Mouse (Mus musculus) CH12.LX (cell line): Measurements from ENCODE around the gene Usp19. TPM values are rescaled to one million over a fixed set of nuclear protein-coding genes. Genes with fewer than 3 reads are reported as not detected.

Experiments used
- DNase-seq: peaks from one replicate; pipeline ENCODE4 v3.0.0-alpha.2; 2013; ENCODE audit errors: extremely low read depth
- H3K27ac ChIP-seq: 2 replicates; pipeline ENCODE4 v1.5.1; 2012; ENCODE audit warnings: low read depth, mild to moderate bottlenecking, control low read depth, moderate library complexity; ENCODE audit not compliant: insufficient read depth
- H3K27me3 ChIP-seq: replicated peaks from 2 replicates; pipeline ENCODE3; 2012; ENCODE audit warnings: inconsistent platforms
- H3K36me3 ChIP-seq, 2 experiments: replicated peaks in 1 of 2; 2 replicates each; pipeline versions ENCODE3 to v1.6.1; 2012; ENCODE audit warnings: inconsistent platforms in 1 of 2, low read length in 1 of 2, mild to moderate bottlenecking in 1 of 2, mixed read lengths in 1 of 2, moderate library complexity in 1 of 2; ENCODE audit not compliant: control insufficient read depth in 1 of 2, insufficient read depth in 1 of 2
- H3K4me1 ChIP-seq, 2 experiments: 2 replicates each; pipeline ENCODE4 v1.6.1; 2012; ENCODE audit warnings: inconsistent platforms in 1 of 2, moderate library complexity in 1 of 2; ENCODE audit not compliant: insufficient read depth in 2 of 2, control insufficient read depth in 1 of 2
- H3K4me2 ChIP-seq: 2 replicates; pipeline ENCODE4 v1.6.1; 2012; ENCODE audit warnings: low read depth, mild to moderate bottlenecking, control low read depth; ENCODE audit not compliant: poor library complexity, insufficient read depth, severe bottlenecking
- H3K4me3 ChIP-seq, 3 experiments: fragments of 150-350 bp in 1 of 3; sonication (generic) in 1 of 3; replicated peaks in 1 of 3; 2 replicates each; pipeline versions ENCODE3 to v1.5.1; 2011 to 2012; ENCODE audit warnings: low read depth in 2 of 3, low read length in 2 of 3, mild to moderate bottlenecking in 2 of 3, moderate library complexity in 2 of 3, control low read depth in 1 of 3, improper control_type of control experiment in 1 of 3, inconsistent platforms in 1 of 3, mixed read lengths in 1 of 3; ENCODE audit not compliant: poor library complexity in 1 of 3
- H3K79me2 ChIP-seq: replicated peaks from 2 replicates; pipeline ENCODE4 v1.6.1; 2012; ENCODE audit warnings: mild to moderate bottlenecking, moderate library complexity; ENCODE audit not compliant: control insufficient read depth, poor library complexity, insufficient read depth, severe bottlenecking; ENCODE audit errors: extremely low read depth
- H3K9ac ChIP-seq: 2 replicates; pipeline ENCODE4 v1.6.1; 2012; ENCODE audit warnings: low read depth, mild to moderate bottlenecking, control low read depth, moderate library complexity; ENCODE audit not compliant: insufficient read depth
- H3K9me3 ChIP-seq: replicated peaks from 2 replicates; pipeline ENCODE3; 2012; ENCODE audit warnings: low read length, inconsistent platforms, mixed read lengths
- BHLHE40 ChIP-seq: IDR thresholded peaks from 2 replicates; pipeline ENCODE4 v1.6.1; 2011; ENCODE audit warnings: mild to moderate bottlenecking, low read depth, low read length, improper control_type of control experiment
- CTCF ChIP-seq, 2 experiments: IDR thresholded peaks in 1 of 2; conservative IDR thresholded peaks in 1 of 2; 2 replicates each; pipeline ENCODE4 v1.5.1; 2011 to 2012; ENCODE audit warnings: low read depth in 2 of 2, low read length in 2 of 2, improper control_type of control experiment in 1 of 2, inconsistent platforms in 1 of 2, mild to moderate bottlenecking in 1 of 2, moderate library complexity in 1 of 2
- E2F4 ChIP-seq: IDR thresholded peaks from 2 replicates; pipeline ENCODE4 v1.6.1; 2011; ENCODE audit warnings: low read depth, low read length, improper control_type of control experiment; ENCODE audit not compliant: insufficient replicate concordance
- HCFC1 ChIP-seq: IDR thresholded peaks from 2 replicates; pipeline ENCODE4 v1.6.1; 2012; ENCODE audit warnings: low read depth, mild to moderate bottlenecking, inconsistent platforms, low read length, improper control_type of control experiment
- IRF4 ChIP-seq: IDR thresholded peaks from 2 replicates; pipeline ENCODE4 v1.6.1; 2014; ENCODE audit warnings: low read depth, mild to moderate bottlenecking, inconsistent platforms, low read length, improper control_type of control experiment
- JUND ChIP-seq: conservative IDR thresholded peaks from 2 replicates; pipeline ENCODE4 v1.6.1; 2011; ENCODE audit warnings: low read depth, low read length, improper control_type of control experiment
- MAX ChIP-seq: IDR thresholded peaks from 2 replicates; pipeline ENCODE4 v1.6.1; 2011; ENCODE audit warnings: low read length, improper control_type of control experiment
- MAZ ChIP-seq: IDR thresholded peaks from 2 replicates; pipeline ENCODE4 v1.6.1; 2012; ENCODE audit warnings: low read depth, mild to moderate bottlenecking, inconsistent platforms, low read length, improper control_type of control experiment, moderate library complexity
- MXI1 ChIP-seq: IDR thresholded peaks from 2 replicates; pipeline ENCODE4 v1.6.1; 2011; ENCODE audit warnings: mild to moderate bottlenecking, low read depth, low read length, improper control_type of control experiment
- MYC ChIP-seq: IDR thresholded peaks from 2 replicates; pipeline ENCODE4 v1.6.1; 2011; ENCODE audit warnings: low read depth, mild to moderate bottlenecking, improper control_type of control experiment, low read length
- NELFE ChIP-seq: IDR thresholded peaks from 2 replicates; pipeline ENCODE4 v1.6.1; 2011; ENCODE audit warnings: low read depth, low read length, improper control_type of control experiment
- NRF1 ChIP-seq: IDR thresholded peaks from 2 replicates; pipeline ENCODE4 v1.6.1; 2014; ENCODE audit warnings: low read depth, mild to moderate bottlenecking, inconsistent platforms, low read length, improper control_type of control experiment, moderate library complexity
- POLR2A ChIP-seq: IDR thresholded peaks from 2 replicates; pipeline ENCODE4 v1.6.1; 2011; ENCODE audit warnings: low read depth, mild to moderate bottlenecking, improper control_type of control experiment, low read length
- RAD21 ChIP-seq: IDR thresholded peaks from 2 replicates; pipeline ENCODE4 v1.6.1; 2011; ENCODE audit warnings: low read depth, mild to moderate bottlenecking, low read length, improper control_type of control experiment, moderate library complexity
- RCOR1 ChIP-seq: conservative IDR thresholded peaks from 2 replicates; pipeline ENCODE4 v1.6.1; 2012; ENCODE audit warnings: low read depth, mild to moderate bottlenecking, inconsistent platforms, low read length, improper control_type of control experiment
- USF1 ChIP-seq: IDR thresholded peaks from 2 replicates; pipeline ENCODE4 v1.6.1; 2014; ENCODE audit warnings: low read depth, mild to moderate bottlenecking, inconsistent platforms, low read length, improper control_type of control experiment
- ZKSCAN1 ChIP-seq: IDR thresholded peaks from 2 replicates; pipeline ENCODE4 v1.6.1; 2012; ENCODE audit warnings: low read depth, inconsistent platforms, low read length, improper control_type of control experiment, borderline replicate concordance
- dilution Hi-C: fragments of 300-500 bp; cut with MboI; formaldehyde crosslinking; loops from 2 replicates; pipeline ENCODE4 v1.14.3; 2020; ENCODE audit warnings: low sequenced_read_pairs; ENCODE audit not compliant: extremely low pct_unique_long_range_greater_than_20kb, extremely low pct_ligation_motif_present
- in situ Hi-C: fragments of 300-500 bp; cut with MboI; formaldehyde crosslinking; loops from 3 replicates; pipeline ENCODE4 v1.14.3; 2019; ENCODE audit warnings: low sequenced_read_pairs, low pct_ligation_motif_present, low pct_unique_long_range_greater_than_20kb, mixed read lengths
- polyA plus RNA-seq: library from polyadenylated mRNA; unstranded; fragments of >175 nt; gene quantifications from 2 replicates; pipeline ENCODE4 v1.2.1, GENCODE M21; 2012; ENCODE audit warnings: low read depth; ENCODE audit not compliant: insufficient read length
- total RNA-seq, 2 experiments: library from RNA; depleted of rRNA; stranded (reverse); fragments of 300-350 nt in 1 of 2; fragments of >200 nt in 1 of 2; gene quantifications; 2 replicates each; pipeline ENCODE4 v1.2.3; 2012 to 2014

The Usp19 gene
- total and polyA plus RNA-seq, 3 experiments, result 36.5 to 106 (median 69.9) TPM

DNA sequence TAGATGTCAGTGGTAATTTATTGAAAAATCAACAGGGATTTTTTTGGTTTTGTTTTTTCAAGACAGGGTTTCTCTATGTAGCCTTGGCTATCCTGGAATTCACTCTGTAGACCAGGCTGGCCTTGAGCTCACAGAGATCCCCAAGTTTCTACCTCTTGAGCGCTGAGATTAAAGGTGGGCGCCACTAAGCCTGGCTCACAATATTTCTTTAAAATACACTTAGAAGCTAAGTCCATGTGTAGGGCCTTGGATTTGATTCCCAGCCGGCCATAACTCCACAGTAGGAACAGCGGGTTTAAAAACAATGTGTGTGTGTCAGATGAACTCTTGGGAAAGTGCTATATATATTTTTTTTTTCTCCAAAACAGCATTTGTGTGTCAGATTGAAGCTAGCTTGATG lies 32.9 kb downstream of the Usp19 start:
- no peaks in the 10 kb centered on the region for H3K27me3 ChIP-seq
- in situ Hi-C loops (no loop called here), dilution Hi-C loops (no loop called here)
- no peak overlapping the region for H3K4me3 ChIP-seq
- TF ChIP-seq ZKSCAN1 (no peak), MAZ (no peak), MAX (no peak), BHLHE40 (no peak), NELFE (no peak), NRF1 (no peak), HCFC1 (no peak), RAD21 (no peak), USF1 (no peak), MYC (no peak), MXI1 (no peak), IRF4 (no peak), POLR2A (no peak), E2F4 (no peak), RCOR1 (no peak), JUND (no peak)
- no peak overlapping the region for H3K4me2 ChIP-seq
- peaks cover 88% of the 10 kb centered on the region for H3K79me2 ChIP-seq
- H3K9me3 ChIP-seq, result no peaks in the 10 kb centered on the region
- no peak overlapping the region for H3K27ac ChIP-seq
- H3K9ac ChIP-seq, result no peak overlapping the region
- no peak for DNase-seq
- H3K36me3 ChIP-seq, result peaks cover 21 to 62% of the 10 kb centered on the region in 2 experiments
- peaks cover 4 to 52% of the 10 kb centered on the region in 2 experiments; a peak in 3 of 4 replicates for H3K4me1 ChIP-seq

DNA sequence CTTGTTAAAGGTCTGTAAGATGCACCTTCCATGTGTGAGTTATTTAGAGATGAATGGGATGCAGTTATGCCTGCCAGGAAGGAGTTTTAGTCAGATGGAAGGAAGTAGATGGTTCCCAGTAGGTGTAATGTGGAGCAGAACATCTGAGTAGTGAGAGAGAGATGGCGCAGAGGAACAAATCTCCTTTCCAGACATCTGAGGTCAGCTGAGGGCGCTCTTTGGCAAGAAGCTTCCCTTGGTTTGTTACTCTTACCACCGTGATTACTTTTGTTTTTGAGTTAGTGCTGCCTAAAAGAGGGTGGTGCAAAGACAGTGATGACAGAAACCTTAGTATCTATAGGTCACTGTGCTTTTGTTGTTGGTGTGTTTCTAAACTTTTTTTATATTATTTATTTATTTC lies 35.0 kb downstream of the Usp19 start:
- no peaks in the 10 kb centered on the region for H3K9me3 ChIP-seq
- H3K79me2 ChIP-seq, result peaks cover 81% of the 10 kb centered on the region
- no peak for DNase-seq
- H3K36me3 ChIP-seq, result peaks cover 29 to 66% of the 10 kb centered on the region in 2 experiments
- no peaks in the 10 kb centered on the region for H3K27me3 ChIP-seq
- H3K4me2 ChIP-seq, result peak overlapping the region; percentile 42
- in situ Hi-C loops, result no loop called here
- H3K27ac ChIP-seq, result peak overlapping the region; percentile 52
- H3K4me3 ChIP-seq, result no peak overlapping the region
- H3K4me1 ChIP-seq, result peaks cover 0 to 33% of the 10 kb centered on the region in 2 experiments; a peak in 2 of 4 replicates
- dilution Hi-C loops, result no loop called here
- H3K9ac ChIP-seq, result peak overlapping the region; percentile 19; the same call in 1 of the 2 replicates
- TF ChIP-seq RAD21 (no peak), CTCF (conservative IDR thresholded peaks at IDR 0.05 in 1 of 2, IDR thresholded peaks at IDR 0.05 in 1 of 2; ENCODE audit: low read depth in 2 of 2, low read length in 2 of 2) (peak in 1 of 2 experiments; percentile 30; a peak in 2 of 4 replicates)
